Mouse (Mus musculus): ENCODE data around the gene Oca2.

Oca2 gene

DNA sequence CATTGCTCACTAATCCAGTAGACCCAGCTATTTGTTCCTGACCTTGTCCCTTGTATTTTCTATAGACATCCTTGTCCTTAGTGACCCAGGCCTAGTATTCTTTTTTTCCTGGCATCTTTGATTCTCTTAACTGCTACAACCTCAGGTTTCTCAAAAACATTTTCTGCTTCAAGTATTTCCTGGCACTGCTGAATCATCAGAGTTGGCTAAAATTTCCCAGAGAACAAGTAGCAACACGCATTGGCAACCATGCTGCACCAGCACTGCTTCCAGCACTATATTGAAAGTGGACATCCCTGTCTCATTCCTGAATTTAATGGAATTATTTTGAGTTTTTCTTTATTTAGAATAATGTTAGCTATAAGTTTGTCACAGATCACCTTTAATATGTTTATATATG is 143.1 kb downstream of the Oca2 start:
- no peak for DNase-seq (ENCODE audit: low spot score)

DNA sequence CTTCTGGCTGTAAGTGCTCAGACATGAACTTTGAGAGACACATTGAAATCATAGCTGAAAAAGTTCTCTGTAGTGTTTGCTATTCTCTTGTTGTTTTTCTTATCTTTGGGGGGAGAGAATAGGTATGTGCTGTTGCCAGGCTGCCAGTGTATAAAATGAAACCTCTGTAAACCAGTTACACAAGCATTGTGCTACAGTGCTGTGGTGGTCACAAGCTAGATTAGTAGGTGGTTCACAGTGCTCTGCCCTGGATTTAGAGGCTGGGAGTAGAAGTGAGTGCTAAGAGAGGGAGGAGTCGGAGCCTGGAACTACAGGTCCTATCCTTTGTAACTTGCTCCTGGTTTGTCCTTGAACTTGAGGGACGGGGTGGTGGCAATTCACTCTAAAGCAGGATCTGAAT is 148.7 kb downstream of the Oca2 start:
- DNase-seq (ENCODE audit: low spot score), result no peak

DNA sequence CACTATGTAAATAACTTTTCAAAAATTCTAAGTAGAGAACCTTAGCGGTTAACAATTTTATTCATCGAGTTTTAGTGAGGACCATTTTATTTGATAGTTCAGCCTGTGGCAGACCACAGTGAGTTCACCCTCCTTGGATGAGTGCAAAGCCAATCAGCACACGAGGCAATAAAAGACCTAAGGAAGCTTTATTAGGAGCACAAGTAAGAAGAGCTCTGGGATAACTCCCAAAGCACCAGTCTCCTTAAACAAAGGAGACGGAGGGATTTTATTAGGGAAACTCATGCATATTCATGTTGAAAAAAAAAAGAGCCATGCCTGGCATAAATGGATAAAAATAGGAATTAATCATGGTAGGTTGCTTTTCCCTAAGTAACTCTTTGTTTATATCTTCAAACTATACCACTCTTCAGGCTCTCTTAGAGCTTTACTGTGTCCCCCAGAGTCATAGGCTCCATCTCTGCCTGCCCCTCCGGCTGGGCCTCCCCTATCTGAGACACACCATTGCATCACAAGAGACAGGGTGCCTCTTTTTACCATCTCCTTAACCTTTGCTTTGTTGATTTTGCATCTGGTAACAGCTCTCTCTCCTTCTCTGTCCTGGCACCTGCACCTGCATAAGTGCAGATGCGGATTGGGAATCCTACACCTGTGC is 178.7 kb downstream of the Oca2 start:
- no peak for DNase-seq (ENCODE audit: low spot score)

DNA sequence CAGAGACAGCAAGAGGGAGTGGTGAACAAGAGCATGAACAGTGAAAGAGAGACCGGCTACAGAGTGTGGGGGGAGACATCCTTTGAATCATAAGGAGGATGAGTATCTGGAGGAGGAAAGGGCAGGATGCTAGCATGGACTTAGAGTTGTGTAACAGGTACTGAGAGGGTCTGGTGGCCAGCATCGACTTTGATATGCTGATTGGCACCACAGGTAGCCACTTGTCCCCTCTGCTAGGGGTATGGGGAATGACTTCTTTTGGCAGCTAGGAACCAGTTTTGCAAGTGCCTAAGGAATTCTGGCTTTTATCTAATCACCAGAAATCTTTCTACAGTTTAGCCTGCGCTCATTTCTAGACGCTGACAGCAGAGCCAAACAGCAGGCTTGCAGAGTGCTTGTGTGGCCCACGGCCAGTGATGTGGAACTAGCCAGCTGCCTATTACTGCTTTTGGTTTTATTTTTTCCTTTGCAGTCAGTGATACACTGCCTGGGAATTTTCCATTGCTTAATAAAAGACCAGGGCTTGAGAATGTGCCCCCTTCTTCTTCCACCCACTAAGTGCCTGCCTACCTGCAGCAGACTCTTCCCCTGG is 179.8 kb downstream of the Oca2 start:
- DNase-seq (ENCODE audit: low spot score), result peak; percentile 36

DNA sequence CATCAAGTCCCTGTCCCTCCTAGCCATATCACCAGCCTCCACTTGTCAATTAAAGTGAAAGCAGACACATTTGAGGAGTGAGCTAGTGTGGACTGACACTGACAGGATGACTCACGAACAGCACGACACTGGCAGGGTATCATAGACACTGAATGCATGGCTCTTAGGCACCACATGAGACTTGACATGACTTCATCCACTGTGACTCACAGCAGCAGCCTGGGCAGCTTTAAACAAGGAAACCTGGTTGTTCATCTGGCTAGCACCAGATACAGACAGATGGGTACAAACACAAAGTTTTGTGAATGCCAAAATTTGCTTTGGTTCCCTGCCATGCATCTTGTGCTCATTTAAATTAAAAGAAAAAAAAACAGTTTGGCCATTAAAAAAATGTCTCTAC is 182.4 kb downstream of the Oca2 start:
- DNase-seq (ENCODE audit: low spot score), result peak; percentile 5

DNA sequence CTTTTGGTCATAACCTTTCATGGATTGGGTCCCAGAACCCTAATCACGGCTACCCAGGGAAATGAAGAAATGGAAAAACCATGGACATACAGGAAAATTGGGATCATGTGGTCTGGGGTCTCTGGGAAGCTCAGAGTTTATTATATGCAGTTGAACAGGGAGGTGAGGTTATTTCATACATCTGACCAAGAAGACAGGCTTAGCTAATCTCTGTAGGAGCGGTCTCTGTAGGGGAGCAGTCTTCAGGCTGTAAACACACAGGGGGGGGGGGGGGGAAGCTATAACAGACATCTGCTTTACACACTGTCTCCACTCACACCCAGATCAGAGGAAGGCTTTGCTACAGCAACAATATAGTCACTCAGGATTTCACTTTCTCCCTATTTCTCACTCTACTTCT is 184.0 kb downstream of the Oca2 start:
- DNase-seq (ENCODE audit: low spot score), result no peak

DNA sequence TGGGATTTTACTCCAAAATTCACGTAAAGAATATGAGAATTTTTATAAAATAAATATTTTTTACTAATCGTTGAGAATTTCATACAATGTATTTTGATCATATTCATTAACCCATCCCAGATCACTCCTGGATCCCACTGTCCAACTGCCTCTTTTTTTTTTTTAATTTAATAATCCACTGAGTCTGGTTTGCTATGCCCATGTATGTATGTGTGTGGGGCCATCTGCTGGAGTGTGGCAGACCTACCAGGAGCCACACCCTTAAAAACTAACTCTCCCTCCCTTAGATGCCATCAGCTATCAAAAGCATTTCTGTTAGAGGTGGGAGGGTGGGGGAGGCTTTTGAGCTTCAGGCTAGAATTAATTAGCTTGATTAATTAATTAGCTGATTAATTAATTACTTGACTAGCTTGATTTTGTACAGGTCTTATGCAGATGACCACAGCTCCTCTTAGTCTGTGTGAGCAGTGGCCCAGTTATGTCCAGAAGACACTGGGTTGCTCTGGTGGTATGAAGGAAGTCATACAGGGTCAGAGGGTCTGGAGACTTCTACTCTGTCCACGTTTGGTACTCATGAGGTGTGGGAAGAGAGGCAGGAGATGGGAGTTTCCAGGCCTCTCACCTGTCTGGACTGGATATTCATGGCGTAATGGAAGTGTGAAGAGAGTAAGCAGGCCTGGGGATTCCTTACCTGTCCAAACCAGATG is 221.4 kb downstream of the Oca2 start:
- no peak for DNase-seq (ENCODE audit: low spot score)

DNA sequence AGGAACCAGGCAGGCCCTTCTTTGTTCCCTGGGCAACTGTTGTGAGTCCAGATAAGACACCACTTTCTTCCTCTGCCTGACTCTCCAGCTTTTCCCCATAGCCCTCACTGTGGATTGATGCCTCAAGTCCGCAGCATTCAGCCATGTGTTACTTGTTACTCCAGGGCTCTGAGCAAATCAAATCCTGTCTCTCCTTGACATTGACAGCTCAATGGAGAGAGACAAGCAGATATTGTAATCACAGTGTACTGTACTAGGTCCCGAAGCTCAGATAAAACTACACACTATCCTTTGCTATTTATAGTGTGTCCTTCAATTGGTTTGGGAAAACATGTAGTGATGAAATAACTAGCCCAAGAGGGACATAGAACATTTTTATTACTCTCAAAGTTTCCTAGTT is 258.7 kb downstream of the Oca2 start:
- no peak for DNase-seq (ENCODE audit: low spot score)

DNA sequence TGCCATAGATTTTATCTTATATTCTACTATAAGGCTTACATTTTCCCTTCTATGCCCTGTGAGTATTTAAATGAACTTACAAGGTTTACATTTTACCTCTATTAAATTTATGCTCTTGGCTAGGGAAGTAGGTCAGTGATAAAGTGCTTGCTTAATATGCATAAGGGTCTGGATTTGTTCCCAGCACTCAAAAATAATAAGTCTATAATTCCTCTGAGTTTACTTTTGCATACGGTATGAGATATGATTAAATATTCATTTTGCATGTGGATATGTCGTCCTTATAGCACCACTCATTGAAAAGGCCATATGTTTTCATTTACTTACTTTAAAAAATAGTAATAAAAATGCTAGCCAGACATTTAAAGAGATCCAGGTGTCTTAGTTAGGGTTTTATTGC is 259.8 kb downstream of the Oca2 start:
- no peak for DNase-seq (ENCODE audit: low spot score)

DNA sequence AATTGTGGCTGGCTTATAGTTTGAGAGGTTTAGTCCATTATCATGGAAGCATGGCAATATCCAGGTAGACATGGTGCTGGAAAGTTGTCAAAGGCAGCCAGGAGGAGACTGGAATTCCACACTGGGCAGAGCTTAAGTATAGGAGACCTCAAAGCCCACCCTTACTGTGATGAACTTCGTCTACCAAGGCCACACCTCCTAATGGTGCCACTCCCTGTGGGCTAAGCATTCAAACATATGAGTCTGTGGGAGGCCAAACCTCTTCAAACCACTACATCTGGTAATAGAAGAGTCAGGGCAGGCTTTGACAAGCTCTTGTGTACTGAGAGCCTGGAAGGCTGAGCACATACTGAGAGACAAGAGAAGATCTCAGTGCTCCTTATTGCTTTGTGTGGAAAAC is 260.2 kb downstream of the Oca2 start:
- no peak for DNase-seq (ENCODE audit: low spot score)

DNA sequence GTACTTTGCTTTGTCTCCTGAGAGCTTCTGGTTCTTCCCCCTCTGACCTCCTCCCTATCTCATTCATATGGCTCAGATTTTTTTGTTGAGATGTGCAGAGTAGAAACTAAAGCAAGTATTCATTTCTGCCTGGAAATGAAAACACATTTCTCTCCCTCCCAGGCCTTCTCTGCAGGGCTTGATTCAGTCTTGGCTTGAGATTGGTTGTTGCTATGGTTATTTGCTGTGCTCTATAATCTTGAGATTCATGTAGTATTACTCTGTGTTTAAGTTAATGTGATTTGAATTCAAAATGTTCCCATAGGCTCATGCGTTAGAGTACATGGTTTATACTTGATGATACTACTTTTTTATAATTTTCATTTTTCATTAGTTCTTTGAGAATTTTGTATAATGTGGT is 260.9 kb downstream of the Oca2 start:
- no peak for DNase-seq (ENCODE audit: low spot score)

DNA sequence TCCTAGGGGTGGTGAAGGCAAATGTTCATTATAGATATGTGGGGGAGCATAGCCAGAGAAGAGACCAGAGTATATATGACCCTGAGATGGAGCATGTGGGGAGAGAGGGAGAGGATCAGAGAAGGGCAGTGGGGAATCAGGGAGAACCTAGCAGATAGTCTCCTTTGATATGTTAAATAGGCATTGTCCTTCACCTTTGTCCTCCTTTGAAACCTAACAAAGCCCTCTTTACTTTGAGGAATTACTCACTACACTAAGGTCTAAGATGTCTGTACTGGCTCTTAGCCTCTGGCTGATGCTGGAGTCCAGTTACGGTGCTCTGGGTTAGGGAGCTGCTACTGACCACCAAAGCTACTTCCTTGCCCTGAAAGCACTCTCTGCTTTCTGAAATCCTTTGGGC is 279.0 kb downstream of the Oca2 start:
- no peak for DNase-seq (ENCODE audit: low spot score)

DNA sequence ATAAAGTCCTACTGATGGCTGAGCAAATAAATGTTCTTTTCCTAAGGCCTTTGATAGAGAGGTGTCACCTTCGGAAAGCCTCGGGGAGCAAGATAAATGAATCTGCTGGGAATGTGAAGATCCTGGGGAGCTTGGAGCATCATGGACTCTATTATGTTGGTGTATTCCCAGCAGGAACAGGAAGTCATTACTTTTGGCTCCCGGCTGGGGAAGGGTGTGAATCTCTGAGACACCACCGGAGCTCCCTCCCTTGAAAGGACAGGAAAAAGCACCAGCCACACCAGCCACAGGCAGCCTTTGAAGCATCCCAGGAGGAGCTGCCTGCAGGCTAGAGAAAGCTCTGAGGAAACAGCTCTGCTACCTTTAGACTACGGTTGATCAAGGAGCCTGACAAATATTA is 280.2 kb downstream of the Oca2 start:
- DNase-seq (ENCODE audit: low spot score), result no peak

DNA sequence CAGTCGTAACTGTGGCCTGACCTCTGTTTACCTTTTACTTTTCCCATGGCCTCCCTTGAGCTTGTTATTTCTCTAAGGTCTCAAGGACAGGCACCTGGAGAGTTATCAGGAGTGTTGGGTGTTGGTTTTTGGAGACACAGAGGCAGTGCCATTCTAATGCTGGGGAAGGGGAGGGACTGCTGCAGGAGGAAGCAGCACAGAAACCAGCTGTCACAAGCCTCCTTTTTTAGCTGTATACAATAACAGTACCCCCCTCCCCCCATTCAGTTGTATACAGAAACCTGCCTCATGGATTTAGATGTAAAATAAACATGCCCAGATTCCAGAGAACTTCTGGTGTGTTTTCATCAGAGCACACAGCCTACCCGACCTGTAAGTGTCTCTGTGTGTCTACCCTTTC is 295.3 kb downstream of the Oca2 start:
- DNase-seq (ENCODE audit: low spot score), result no peak

DNA sequence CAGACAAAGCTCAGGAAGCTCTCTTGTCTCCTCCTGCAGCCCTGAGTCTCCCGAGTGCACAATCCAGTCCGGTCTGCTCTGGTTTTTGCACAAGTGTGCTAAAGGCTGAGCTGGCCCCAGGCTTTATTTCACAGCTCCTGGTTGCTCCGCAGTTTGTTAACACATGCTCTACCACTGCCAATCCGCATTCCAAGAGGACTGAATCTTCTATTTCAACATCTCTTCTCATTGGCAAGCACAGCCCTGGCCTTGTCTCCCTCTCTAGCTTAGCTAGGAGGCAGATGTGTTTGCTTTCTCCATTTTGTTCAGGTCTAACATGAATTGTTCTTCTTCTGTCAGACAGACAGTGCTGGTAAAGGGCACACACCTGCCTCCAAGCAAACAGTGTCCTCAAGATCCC is 309.7 kb downstream of the Oca2 start:
- peak; percentile 93 for DNase-seq (ENCODE audit: low spot score)

DNA sequence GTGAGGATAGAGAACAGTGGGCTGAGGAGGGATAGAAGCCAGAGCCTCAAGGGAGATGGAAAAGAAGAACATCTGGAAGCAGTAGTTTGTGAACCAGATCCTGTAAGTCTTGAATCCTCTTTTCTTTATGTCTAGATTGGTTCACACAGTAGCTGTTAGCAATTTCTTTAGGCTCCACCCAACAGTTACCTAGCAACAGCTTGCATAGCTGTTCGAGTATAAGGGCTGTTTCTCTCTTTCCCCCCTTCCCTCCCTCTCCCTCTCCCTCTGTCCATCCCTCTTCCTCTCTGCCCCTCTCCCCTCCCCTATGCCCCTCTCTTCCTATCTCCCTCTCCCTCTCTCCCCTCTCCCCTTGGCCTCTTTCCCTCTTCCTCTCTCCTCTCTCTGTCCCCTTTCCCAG is 312.2 kb downstream of the Oca2 start:
- no peak for DNase-seq (ENCODE audit: low spot score)
